Mouse (Mus musculus): ENCODE results near the gene Cela2a. TPM values are rescaled to one million over a fixed set of nuclear protein-coding genes. Genes with fewer than 3 reads are reported as not detected.
A peak's percentile ranks its signal among the peaks of the same experiment; 100 is the strongest.

Gene Cela2a
- total and polyA plus RNA-seq, 3 experiments: 0.62 TPM; not detected in 2

- 67% methylated on average over 9 of the region's 9 CpGs for whole genome bisulfite sequencing
- Histone ChIP-seq H3K4me1 (ENCODE audit: control insufficient read depth, insufficient read depth, low read length) (peaks cover 1% of the 10 kb centered on the region; the same call in 1 of the 2 replicates), H3K4me3 (no peak overlapping the region), H3K27ac (no peak overlapping the region), H3K9ac (ENCODE audit: low read depth, low read length) (no peak overlapping the region), H3K79me2 (replicated peaks; ENCODE audit: control insufficient read depth, insufficient read depth, low read length) (no peaks in the 10 kb centered on the region), H3K27me3 (ENCODE audit: control insufficient read depth, insufficient read depth, low read length) (no peaks in the 10 kb centered on the region), H3K36me3 (ENCODE audit: control insufficient read depth, insufficient read depth, low read length) (no peaks in the 10 kb centered on the region)
- no peak for DNase-seq
- TF ChIP-seq POLR2A (IDR thresholded peaks at IDR 0.05; ENCODE audit: insufficient read depth, low read depth, low read length): no peak
- peak; percentile 81 for TF ChIP-seq CTCF (IDR thresholded peaks at IDR 0.05)
- 0 out of 2 replicates have a peak, but pooled peaks have one; percentile 34 for TF ChIP-seq EP300 (IDR thresholded peaks at IDR 0.05; ENCODE audit: insufficient read depth, low read depth, low read length)
- intact Hi-C loops (cut with DNase I): loop anchor here (1.0 kb wide), 2 partner anchors 43 to 235 kb away; partner anchors contain the start of gene Tmem82
Measured at GRCm38 (mm10) chr4:141853437-141853836, 27.5 kb upstream of the Cela2a start.

DNA sequence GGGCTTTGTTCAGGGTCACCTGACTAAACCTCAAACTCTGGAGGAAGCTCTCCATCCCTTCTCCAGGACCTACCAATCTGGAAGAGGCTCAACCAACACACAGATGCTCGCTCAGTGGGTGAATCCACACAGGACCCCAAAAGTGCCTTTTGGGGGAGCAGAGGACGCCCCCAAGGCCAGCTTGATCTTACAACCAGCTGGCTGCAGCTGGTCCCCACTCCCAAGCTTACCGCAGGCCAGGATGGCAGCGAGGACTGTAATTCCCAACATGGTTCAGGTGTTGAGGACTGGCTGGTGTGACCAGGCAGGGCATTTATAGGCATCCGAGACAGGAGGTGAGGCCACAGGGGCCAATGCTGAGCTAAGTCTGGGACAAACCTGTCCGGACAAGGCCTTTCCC lies 20.0 kb upstream of the Cela2a start, which contains the start of gene Ctrc:
Ctrc (minus strand) TSS at position 361 of the 400 bp plus-strand sequence.
- Histone ChIP-seq H3K27ac (no peak within 1 kb of the TSS), H3K79me2 (replicated peaks; ENCODE audit: control insufficient read depth, insufficient read depth, low read length) (no peaks in the 10 kb centered on the region), H3K9ac (ENCODE audit: low read depth, low read length) (no peak within 1 kb of the TSS), H3K36me3 (ENCODE audit: control insufficient read depth, insufficient read depth, low read length) (no peaks in the 10 kb centered on the region), H3K27me3 (ENCODE audit: control insufficient read depth, insufficient read depth, low read length) (no peaks in the 10 kb centered on the region), H3K4me1 (ENCODE audit: control insufficient read depth, insufficient read depth, low read length) (no peaks in the 10 kb centered on the region), H3K4me3 (no peak within 1 kb of the TSS)
- TF ChIP-seq CTCF (IDR thresholded peaks at IDR 0.05): no peak
- no peak for TF ChIP-seq POLR2A (IDR thresholded peaks at IDR 0.05; ENCODE audit: insufficient read depth, low read depth, low read length)
- no peak for TF ChIP-seq EP300 (IDR thresholded peaks at IDR 0.05; ENCODE audit: insufficient read depth, low read depth, low read length)
- DNase-seq: no peak
- WGBS: 83% methylated on average over 6 of the region's 6 CpGs
- intact Hi-C loops (cut with DNase I): no loop called here

- 47% methylated on average over 5 of the region's 5 CpGs for WGBS
- intact Hi-C loops (cut with DNase I): no loop called here
Measured at GRCm38 (mm10) chr4:141834536-141835095, 8.7 kb upstream of the Cela2a start.

DNA sequence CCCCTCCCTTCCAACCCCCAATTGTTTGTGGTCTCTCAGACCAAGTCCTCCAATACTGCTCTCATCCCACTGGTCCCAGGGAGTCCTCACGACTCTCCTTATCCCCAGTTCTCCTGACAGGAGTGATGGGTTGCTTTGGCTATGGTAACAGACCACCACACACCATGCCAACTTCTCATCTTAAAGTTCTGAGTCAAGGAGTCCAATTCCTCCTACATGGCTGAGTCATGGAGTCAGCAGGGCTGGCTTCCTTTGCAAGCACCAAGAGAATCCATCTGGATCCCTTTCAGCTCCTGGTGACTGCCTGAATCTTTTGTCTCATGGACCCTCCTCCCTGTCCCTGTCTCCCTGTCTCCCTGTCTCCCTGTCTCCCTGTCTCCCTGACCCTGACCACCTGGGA lies 8.0 kb upstream of the Cela2a start:
- DNase-seq: no peak
- Histone ChIP-seq H3K27ac (no peak overlapping the region), H3K4me3 (no peak overlapping the region), H3K27me3 (ENCODE audit: control insufficient read depth, insufficient read depth, low read length) (no peaks in the 10 kb centered on the region), H3K79me2 (replicated peaks; ENCODE audit: control insufficient read depth, insufficient read depth, low read length) (no peaks in the 10 kb centered on the region), H3K36me3 (ENCODE audit: control insufficient read depth, insufficient read depth, low read length) (no peaks in the 10 kb centered on the region), H3K4me1 (ENCODE audit: control insufficient read depth, insufficient read depth, low read length) (no peaks in the 10 kb centered on the region), H3K9ac (ENCODE audit: low read depth, low read length) (no peak overlapping the region)
- intact Hi-C loops (cut with DNase I): no loop called here
- TF ChIP-seq EP300 (IDR thresholded peaks at IDR 0.05; ENCODE audit: insufficient read depth, low read depth, low read length) (no peak), POLR2A (IDR thresholded peaks at IDR 0.05; ENCODE audit: insufficient read depth, low read depth, low read length) (no peak), CTCF (IDR thresholded peaks at IDR 0.05) (no peak)
- 71% methylated on average over 1 of the region's 1 CpGs for WGBS

More at GRCm38 (mm10) chr4:141834536-141835095, 8.7 kb upstream of the Cela2a start:
- DNase-seq: no peak
- Histone ChIP-seq H3K4me3 (no peak overlapping the region), H3K9ac (ENCODE audit: low read depth, low read length) (no peak overlapping the region), H3K36me3 (ENCODE audit: control insufficient read depth, insufficient read depth, low read length) (no peaks in the 10 kb centered on the region), H3K79me2 (replicated peaks; ENCODE audit: control insufficient read depth, insufficient read depth, low read length) (no peaks in the 10 kb centered on the region), H3K27me3 (ENCODE audit: control insufficient read depth, insufficient read depth, low read length) (no peaks in the 10 kb centered on the region), H3K27ac (no peak overlapping the region), H3K4me1 (ENCODE audit: control insufficient read depth, insufficient read depth, low read length) (no peaks in the 10 kb centered on the region)
- TF ChIP-seq EP300 (IDR thresholded peaks at IDR 0.05; ENCODE audit: insufficient read depth, low read depth, low read length) (no peak), CTCF (IDR thresholded peaks at IDR 0.05) (no peak), POLR2A (IDR thresholded peaks at IDR 0.05; ENCODE audit: insufficient read depth, low read depth, low read length) (no peak)

GRCm38 (mm10) chr4:141831361-141831760 lies 5.4 kb upstream of the Cela2a start:
- H3K4me3 ChIP-seq: no peak overlapping the region
- H3K79me2 ChIP-seq (replicated peaks; ENCODE audit: control insufficient read depth, insufficient read depth, low read length): no peaks in the 10 kb centered on the region
- TF ChIP-seq EP300 (IDR thresholded peaks at IDR 0.05; ENCODE audit: insufficient read depth, low read depth, low read length): no peak
- TF ChIP-seq CTCF (IDR thresholded peaks at IDR 0.05): no peak
- no peak for TF ChIP-seq POLR2A (IDR thresholded peaks at IDR 0.05; ENCODE audit: insufficient read depth, low read depth, low read length)
- 77% methylated on average over 7 of the region's 7 CpGs for WGBS
- no peaks in the 10 kb centered on the region for H3K27me3 ChIP-seq (ENCODE audit: control insufficient read depth, insufficient read depth, low read length)
- intact Hi-C loops (cut with DNase I): no loop called here
- no peak overlapping the region for H3K9ac ChIP-seq (ENCODE audit: low read depth, low read length)
- no peaks in the 10 kb centered on the region; the same call in 1 of the 2 replicates for H3K4me1 ChIP-seq (ENCODE audit: control insufficient read depth, insufficient read depth, low read length)
- H3K27ac ChIP-seq: no peak overlapping the region
- H3K36me3 ChIP-seq (ENCODE audit: control insufficient read depth, insufficient read depth, low read length): no peaks in the 10 kb centered on the region
- no peak for DNase-seq

DNA sequence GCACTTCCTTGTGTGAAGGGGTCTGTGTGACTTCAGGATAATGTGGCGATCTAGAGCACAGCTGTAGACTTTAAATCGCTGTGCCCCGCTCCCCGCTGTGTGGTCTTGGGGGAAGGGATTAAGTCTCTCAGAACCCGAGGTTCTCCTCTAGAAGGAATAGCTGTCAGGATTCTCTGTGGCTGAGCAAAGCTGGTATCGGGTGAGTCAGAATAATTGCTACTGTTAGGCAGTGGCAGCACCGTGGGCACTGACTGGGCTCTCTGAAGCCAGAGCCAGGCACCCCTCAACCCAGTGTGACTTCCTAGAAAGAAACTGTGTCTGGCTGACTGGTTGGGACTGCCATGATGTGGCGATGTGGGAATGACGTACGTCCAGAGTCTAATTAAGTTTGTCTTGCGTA lies 4.4 kb upstream of the Cela2a start:
- Histone ChIP-seq H3K36me3 (ENCODE audit: control insufficient read depth, insufficient read depth, low read length) (no peaks in the 10 kb centered on the region), H3K27me3 (ENCODE audit: control insufficient read depth, insufficient read depth, low read length) (no peaks in the 10 kb centered on the region), H3K27ac (no peak overlapping the region), H3K4me3 (no peak overlapping the region), H3K9ac (ENCODE audit: low read depth, low read length) (no peak overlapping the region), H3K4me1 (ENCODE audit: control insufficient read depth, insufficient read depth, low read length) (no peaks in the 10 kb centered on the region; the same call in 1 of the 2 replicates), H3K79me2 (replicated peaks; ENCODE audit: control insufficient read depth, insufficient read depth, low read length) (no peaks in the 10 kb centered on the region)
- no peak for DNase-seq
- WGBS: 60% methylated on average over 11 of the region's 11 CpGs
- TF ChIP-seq EP300 (IDR thresholded peaks at IDR 0.05; ENCODE audit: insufficient read depth, low read depth, low read length): no peak
- no peak for TF ChIP-seq CTCF (IDR thresholded peaks at IDR 0.05)
- TF ChIP-seq POLR2A (IDR thresholded peaks at IDR 0.05; ENCODE audit: insufficient read depth, low read depth, low read length): no peak
- intact Hi-C loops (cut with DNase I): no loop called here
